Mouse (Mus musculus) urinary bladder, postnatal 4 days (tissue): ENCODE measurements around the gene Tyw1.

Experiments used
- DNase-seq, 2 experiments: peaks; one replicate each; pipeline ENCODE4 v3.0.0; 2021 to 2022; ENCODE audit warnings: low spot score in 2 of 2

Gene Tyw1

DNA sequence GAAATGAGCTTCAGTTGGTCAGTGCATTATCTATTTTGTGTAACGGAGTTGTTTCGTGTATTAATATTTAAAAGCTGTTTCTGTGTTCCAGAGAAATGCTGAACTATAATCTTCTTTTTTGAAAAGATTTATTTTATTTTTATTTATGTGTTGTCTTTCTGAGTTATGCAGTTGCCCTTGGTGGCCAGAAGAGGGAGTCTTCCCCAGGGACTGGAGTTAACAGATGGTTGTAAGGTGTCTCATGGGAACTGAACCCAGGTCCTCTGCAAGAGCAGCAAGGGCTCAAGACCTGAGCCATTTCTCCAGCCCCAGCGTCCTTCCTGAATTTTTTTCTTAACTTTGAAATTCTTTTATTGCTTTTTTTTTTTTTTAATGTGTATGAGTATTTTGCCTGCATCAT is 59.5 kb downstream of the Tyw1 start:
- no peak for DNase-seq

DNA sequence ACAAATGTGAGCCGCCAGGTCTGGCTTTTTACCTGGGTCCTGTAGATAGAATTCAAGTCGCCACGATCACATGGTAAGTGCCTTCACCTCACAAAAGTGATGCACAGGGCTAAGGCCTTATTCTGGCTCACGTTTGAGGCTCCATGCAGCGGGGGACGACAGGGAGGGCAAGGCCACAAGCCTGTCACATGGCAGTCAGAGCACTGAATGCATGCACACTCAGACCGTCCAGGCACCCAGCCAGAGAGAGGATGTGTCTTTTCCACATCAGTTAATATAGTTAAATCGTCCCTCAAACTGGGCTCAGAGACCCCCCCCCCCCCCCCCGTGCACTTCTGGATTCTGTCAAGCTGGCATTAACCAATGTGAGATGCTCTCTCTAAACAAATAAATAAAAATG is 60.9 kb downstream of the Tyw1 start:
- no peak for DNase-seq

DNA sequence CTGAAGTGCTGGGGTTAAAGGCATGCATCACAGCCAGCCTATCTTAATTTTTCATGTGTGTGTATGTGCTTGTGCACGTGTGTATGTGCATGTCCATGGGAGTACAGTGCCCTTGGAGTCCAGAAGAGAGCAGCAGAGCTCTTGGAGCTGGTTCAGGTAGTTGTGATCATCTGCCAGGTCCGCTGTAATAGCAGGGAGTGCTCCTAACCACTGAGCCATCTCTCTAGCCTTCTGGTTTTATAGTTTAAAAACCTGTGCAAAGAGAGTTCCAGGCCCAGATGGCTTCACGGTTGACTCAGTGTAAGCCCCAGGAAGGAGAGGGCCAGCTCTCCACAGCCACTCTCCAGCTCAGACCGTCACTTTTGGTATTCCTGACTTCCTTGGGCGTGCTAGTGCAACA is 64.4 kb downstream of the Tyw1 start:
- DNase-seq, result no peak

DNA sequence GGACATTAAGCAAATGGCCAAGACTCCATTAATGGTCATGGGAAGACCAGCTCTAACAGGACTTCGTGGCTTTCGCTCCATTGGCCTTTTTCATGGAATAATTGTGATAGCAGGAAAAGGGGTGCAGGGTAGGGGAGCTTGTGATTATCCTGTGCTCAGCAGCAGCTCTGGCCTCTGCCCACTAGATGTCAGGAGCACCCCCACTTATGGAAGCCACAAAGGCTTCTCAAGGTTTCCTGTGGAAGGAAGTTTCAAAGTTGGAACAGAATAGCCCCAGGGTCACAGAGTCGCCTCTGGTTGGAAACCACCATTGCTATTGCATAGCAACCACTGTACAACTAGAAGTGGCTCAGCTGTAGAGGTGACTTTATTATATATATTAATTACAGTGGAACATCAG is 65.1 kb downstream of the Tyw1 start:
- no peak for DNase-seq

DNA sequence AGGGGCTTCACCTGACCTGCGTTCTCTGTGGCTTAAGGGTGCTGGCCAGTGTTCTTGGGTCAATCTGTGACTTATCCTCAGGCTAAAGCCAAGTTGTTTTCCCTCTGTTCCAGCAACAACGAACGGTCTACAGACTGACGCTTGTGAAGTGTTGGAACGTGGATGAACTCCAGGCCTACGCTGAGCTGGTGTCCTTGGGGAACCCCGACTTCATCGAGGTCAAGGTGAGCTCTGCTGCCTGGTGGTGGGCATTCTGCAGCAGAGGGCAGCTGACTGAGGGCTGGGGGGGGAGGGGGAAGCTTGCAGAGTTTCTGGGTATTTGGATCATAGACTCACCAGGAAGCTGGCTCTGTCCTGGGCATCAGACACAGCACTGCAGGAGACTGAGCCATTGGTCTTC is 70.1 kb downstream of the Tyw1 start:
- no peak for DNase-seq

DNA sequence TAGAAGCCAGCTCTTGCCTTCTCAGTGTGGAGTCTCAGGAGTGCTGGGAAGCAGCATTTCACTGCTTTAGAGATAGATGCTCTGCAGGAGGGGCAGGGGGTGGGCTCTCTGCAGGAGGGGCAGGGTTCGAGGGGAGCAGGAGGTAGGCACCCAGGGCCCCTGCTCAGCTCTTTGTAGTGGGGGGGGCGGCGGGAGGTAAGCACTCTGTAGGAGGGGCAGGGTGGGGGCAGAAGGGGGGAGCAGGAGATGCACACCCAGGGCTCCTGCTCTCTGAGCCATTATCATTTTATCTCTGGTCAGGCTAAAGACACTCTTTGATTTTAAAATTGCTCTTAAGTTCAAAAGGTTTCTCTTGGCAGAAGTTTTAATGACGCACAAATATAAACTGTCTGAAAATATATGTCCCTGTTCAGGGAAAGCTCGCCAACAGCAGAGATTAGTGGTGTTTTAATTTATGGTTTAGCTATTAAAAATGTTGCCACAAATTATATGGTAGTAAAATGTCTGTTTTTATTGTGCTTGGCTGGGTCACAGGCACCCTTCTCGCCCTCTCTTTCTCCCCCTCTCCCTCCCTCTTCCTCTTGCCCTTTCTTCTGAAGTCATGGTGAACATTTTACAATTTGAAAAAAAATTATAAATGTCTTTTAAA is 72.3 kb downstream of the Tyw1 start:
- no peak for DNase-seq

DNA sequence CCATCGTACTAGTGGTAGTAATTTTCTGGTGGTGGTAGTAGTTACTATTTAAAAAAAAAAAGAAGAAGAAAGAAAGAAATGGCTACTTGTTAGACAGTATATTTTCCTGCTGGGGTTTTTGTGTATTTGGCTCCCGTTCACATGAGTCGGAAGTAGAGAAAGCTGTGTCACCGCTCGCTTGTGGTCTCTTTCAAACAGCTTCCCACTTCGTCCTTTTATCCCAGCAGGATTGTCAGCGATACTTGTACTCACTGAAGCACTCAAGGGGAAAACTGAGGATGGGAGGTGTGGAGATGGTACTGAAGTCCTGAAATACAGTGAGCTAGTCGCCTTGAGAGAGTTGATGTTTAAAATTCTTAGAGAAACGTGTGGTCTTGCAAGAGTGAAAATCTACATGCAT is 72.9 kb downstream of the Tyw1 start:
- DNase-seq, result no peak

DNA sequence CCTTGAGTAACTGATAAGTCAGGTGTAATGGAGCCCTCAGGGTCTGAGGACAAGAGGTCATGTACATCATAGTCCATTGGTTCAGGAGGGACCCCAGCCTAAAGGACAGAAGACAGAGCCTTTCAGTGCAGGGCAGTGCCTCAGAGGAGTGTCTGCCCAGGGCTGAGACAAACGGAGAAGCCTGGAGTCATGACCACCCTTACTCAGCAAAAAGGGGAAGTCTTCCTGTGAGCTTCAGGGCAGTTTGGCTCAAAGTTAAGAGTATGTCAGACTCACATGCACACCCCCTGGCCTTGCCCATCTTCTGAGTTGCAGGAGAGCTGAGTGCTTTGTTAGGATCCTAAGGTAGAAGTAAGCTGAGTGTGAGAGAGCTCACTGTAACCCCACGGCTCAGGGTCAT is 74.5 kb downstream of the Tyw1 start:
- DNase-seq, result no peak

DNA sequence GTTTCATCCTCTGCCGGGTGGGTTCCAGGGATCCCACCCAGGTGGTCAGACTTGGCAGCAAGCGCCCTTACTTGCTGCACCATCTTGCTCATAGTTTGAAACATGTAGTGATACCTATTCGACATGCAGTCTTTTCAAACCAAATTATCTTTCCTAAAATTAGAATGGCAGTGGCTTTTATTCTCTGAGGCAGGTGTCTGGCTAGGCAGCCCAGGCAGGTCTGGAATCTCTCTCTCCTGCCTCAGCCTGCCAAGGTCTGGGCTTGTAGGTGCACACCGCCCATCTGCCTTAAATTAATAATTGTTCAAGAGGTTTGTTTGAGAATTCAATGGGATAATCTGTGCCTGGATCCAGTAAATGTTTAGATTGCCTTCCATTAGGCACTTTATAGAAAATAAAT is 75.4 kb downstream of the Tyw1 start:
- DNase-seq, result no peak

DNA sequence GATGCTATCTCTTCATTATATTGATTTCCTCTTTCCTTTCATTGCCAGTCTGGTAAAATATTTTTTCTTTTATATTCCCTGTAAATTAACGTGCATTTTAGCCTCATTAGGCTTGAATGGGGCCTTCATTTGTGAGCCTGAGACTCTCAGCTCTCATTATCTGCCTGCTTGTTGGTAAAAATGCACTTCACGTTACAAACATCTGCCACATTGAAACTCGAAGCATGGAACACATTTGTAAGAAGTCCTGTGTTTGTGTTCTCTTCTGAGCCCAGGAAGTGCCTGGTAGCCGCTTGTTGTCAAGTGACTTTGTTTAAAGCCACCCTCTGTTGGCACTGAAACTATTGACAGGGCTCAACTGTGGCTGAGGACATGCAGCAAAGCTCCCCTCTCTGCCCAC is 75.8 kb downstream of the Tyw1 start:
- DNase-seq, result no peak

DNA sequence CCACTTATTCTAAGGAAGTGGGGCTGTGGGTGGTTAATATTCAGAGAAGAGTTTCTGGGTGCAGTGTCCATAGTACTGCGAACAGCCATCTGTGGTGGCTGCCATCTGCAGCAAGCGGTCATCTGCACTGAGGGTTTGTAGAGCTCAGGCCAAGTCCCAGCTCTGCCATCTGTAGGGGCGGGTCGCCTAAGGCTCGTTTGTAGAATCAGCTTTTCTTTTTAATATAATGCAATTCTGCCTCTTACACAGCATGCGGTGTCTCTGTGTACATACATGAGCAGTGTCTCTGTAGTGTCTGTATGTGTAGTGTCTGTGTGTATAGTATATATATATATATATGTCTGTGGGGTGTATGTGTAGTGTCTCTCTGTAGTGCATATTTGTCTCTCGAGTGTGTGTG is 78.1 kb downstream of the Tyw1 start:
- DNase-seq, result no peak

DNA sequence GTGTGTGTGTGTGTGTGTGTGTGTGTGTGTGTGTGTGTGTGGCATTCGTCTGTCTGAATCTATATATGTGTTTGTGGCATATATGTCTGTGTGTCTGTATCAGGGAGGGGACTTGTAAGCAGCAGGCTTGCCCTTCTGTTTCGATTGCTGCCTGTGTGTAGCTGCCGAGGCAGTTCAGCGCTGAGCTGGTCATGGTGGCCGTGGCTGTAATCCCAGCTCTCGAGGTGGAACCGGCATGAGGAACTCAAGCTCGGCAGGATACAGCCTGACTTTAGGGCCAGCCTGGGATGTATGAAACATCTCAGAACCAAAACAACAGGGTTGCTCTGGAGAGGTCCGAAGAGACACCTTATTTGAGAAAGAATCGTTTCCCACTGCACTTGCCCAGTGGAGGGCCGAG is 78.6 kb downstream of the Tyw1 start:
- no peak for DNase-seq

DNA sequence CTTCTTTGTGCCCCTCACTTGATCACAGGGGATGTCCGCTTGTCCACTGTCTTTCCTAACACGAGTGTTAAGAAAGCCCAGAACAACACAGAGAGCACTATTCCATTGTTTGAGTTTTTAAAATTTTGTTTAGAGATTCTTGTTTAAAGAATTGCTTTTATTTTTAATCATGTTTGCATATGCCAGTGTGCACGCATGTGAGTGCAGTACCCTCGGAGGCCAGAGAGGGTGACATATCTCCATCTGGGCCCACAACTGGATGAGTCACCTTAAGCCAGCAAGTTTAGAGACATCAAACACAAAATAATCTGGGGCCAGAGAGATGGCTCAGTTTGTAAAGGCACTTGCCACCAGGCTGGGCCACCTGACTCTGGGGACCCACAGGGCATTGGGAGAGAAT is 80.0 kb downstream of the Tyw1 start:
- DNase-seq, result no peak

DNA sequence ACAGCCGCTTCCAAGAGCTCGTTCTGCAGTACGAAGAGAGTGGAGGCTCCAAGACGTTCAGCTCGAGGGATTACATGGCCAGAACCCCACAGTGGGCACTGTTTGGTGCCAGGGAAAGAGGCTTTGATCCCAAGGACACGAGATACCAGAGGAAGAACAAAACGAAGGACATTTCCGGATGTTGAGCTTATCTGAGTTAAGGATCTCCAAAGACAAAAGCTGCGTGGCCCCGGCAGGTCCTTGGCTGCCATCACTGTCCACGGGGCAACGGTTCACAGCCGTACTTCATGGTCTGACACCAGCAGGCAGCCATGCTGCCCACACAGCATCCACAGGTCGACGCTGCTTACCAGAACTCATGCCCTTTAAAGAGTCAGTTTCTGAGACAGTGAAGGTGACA is 85.2 kb downstream of the Tyw1 start:
- DNase-seq, result no peak

DNA sequence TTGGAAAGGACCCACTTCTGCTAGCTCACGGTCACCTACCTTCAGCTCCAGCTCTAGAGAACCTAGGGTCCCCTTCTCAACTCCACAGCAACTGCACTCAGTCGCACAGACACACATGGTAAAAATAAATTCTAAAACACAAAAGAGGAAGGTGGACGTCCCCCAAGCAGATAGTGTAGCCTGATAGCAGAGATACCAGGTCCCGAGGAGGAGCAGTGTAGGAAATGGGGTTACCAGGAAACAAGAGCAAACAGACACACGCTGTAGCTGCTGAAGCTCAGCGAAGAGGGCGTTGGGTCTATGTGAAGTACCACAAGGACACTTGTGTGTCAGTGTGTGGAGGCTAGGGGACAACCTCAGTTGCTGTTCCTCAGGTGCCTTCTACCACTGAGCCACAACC is 89.6 kb downstream of the Tyw1 start:
- no peak for DNase-seq

DNA sequence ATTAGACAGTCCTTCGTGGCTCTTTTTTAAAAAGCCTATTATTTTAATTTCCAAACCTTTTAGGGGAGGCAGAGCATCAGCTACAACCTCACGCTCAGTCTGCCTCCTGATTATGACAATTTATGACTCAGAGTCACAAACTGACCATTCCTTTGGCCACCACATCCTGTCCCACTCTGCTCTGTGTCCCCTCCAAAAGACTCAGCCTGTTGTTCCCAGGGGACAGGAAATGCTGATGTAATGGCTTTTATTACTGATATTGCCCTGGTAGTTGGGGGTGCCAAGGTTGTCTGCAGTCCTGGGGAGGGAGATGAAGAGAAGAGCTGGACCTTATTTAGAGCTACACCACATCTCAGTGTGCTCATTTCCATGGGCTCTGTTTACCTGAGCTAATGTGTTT is 90.5 kb downstream of the Tyw1 start:
- DNase-seq, result no peak

DNA sequence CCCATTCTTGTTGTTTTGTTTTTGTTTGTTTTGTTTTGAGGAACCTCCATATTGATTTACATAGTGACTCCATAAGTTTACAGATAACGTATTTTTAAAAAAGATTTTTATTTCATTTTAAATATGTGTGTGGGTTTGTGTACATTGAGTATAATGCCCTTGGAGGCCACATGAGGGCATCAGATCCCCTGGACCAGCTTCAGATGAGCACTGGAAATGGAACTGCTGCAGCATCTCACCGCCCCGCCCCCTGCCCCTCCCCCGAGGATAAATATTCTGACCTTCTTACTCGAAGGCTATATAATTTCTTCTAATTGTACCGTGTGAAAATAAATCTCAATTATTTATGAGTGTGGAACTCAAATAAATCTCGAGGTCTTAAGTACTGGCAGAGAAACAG is 99.8 kb downstream of the Tyw1 start:
- no peak for DNase-seq

DNA sequence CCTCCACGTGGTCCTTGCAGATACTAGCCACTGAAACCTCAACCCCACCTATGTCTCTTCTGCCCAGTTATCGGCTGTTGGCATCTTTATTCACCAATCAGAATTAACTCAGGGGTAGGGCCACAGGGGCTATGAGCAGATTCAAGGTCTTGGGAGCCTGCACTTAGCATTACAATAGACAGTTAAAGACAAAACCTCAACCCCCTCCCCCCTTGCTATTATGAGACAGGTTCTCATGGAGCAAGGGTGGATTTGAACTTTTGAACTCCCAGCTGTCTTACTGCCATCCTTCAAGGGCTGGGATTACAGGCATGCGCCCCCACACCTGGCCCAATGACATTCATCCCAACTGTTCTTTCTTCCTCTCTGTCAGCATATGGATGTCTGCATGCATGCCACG is 107.7 kb downstream of the Tyw1 start:
- DNase-seq, result no peak

DNA sequence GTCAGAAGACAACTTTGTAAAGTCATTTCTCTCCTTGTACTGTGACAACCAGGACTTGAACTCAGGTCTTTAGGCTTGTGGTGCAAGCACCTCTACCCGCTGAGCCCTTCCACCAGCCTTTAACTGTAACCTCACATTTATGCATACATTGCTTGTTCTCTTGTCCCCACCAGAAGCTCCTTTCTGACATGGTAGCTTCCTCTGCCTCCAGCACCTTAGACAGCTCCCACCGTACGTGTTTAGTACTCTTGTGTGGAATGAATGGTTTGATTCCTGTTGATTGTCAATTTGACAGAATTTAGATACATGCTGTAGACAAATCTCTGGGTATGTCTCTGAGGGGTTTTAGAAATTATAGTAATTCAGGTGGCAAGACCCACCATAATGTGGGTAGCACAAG is 108.4 kb downstream of the Tyw1 start:
- DNase-seq, result no peak

DNA sequence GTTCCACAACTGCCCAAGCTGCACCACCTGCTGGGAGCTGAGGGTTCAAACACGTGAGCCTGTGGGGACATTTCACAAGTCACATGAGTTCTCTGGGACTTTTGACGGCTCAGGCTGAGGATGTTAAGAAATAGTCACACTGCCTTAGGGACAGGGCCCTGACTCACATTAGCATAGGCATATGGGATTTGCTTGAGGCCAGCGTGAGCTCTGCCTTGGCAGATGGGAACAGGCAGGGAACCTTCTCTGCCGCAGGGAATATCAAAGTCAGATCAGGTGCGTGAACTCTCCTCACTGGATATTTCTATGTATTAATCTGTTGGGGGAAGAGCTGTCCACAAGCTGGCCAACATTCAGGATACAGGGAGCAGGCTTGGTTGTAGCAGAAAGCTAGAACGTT is 112.8 kb downstream of the Tyw1 start:
- no peak for DNase-seq

DNA sequence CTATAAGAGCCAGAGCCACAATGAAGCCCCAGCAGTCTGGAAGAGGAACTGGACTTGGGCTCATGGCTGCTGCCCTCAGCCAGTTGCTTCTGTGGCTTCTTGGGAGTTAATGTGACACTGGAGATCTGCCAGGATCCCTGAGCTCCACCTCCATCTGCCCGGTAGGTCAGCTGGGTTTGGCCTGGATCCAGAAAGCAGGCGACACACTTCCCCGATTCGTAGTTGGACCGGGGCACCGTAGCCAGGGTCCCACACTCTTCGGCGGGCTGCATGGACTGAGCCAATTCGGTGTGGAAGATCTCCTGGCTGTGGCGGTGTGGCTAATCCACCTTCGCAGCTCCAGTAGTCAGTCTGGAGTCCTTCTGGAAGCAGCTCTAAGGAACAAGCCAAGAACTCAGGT is 113.8 kb downstream of the Tyw1 start, which contains the start of gene Caln1:
TSS of gene Caln1 (plus strand) at position 219 of the 400 bp plus-strand sequence.
- DNase-seq, result no peak

DNA sequence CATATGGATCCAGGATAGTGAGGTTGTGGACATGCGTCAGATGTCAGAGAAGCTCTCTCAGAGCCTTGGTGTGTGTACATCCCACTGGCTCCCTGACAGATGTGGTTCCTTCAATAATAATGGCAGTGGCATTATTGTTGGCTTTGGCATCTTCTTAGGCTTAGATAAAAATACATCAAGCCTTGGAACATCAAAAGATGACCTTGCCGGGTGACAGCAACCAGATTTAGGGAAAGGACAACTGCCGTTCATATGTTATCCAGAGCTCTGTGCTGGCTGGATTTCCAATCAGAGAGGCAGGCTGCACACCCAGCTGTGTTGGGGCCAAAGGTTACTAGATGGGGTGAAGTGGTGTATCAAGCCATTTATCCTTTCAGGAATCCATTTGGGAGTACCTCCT is 120.0 kb downstream of the Tyw1 start:
- no peak for DNase-seq

DNA sequence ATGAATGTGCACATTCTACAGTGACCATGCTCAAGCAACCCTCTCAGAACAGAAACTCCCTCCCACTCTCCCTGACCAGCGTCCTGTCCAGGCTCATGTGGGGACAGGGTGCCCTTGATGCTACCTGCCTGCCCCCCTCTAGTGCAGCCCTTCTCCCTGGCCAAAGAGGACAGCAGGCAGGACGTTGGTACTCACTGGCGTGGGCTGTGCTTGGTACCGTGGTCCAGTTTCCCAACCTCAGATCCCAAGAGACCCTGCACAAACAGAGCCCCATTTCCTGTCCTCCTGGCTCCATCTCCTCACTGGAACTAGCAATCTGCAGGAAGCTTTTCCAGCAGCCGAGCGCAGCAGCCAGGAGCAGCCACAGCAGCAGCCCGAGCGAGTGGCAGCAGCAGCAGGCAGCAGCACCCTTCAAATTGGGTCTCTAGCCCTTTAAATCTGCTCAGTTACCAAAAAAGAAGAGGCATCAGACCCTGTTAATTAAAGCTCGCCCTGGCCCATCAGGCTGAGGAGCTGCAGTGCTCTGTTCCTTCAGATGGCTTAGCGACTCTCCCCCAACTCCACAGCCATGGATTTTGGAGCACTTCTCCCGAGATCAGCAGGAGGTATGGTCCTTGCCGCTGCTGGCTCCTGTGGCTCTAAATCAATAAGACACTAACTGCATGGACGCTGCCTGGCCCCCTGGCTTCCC is 128.9 kb downstream of the Tyw1 start, which contains the start of gene A330070K13Rik:
TSS of gene A330070K13Rik (minus strand) at position 410 of the 691 bp plus-strand sequence.
- DNase-seq, result no peak

DNA sequence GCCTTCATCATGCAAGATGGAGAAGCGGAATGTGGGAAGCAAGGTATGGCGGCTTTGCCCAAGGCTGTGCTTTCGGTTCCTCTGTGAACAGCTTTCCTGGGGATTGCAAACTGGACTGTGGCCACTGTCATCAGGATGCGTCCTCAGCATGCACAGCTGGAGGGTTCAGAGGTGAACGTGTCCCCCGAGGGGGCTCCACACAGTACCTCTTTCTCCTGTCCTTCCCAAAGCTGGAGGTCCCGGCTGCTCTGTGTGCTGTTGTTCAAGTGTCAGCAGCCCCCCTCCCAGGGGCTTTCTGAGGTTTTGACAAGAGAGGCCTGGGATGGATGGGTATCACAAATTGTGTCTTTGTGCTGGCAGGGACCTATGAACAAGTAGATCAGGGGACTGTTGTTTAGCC is 131.0 kb downstream of the Tyw1 start:
- no peak for DNase-seq
